Mouse (Mus musculus) heart, embryonic 14.5 days (tissue): ENCODE measurements around the gene Cyp4a10. TPM values are rescaled to one million over a fixed set of nuclear protein-coding genes. Genes with fewer than 3 reads are reported as not detected.
"Not testable (repeated sequence)": the region's sequence is repeated elsewhere in the genome, so short reads cannot be mapped to it uniquely, and the experiment has no call there.

Experiments
- ATAC-seq: fragments of 200-750 bp; cut with Nextera tagmentation; 2 replicates; pipeline ENCODE4 v1.8.0; 2017; ENCODE audit warnings: low read depth, moderate TSS enrichment; ENCODE audit not compliant: insufficient number of reproducible peaks, insufficient read depth, low FRiP score
- H3K27ac ChIP-seq, 2 experiments: fragments of 200-500 bp in 1 of 2; fragments of 300-500 bp in 1 of 2; sonication (generic) in 1 of 2; replicated peaks in 1 of 2; 2 replicates each; pipeline ENCODE4 v1.5.1; 2012 to 2014; ENCODE audit warnings: low read depth in 2 of 2, low read length in 2 of 2, control low read depth in 1 of 2, mild to moderate bottlenecking in 1 of 2, mixed read lengths in 1 of 2; ENCODE audit not compliant: control insufficient read depth in 1 of 2, insufficient read depth in 1 of 2
- H3K27me3 ChIP-seq: fragments of 300-500 bp; sonication (generic); 2 replicates; pipeline ENCODE4 v1.6.1; 2014; ENCODE audit warnings: mild to moderate bottlenecking, low read length, control low read depth; ENCODE audit not compliant: control insufficient read depth, insufficient read depth
- H3K36me3 ChIP-seq: fragments of 300-500 bp; sonication (generic); 2 replicates; pipeline ENCODE4 v1.6.1; 2014; ENCODE audit warnings: mild to moderate bottlenecking, control low read depth, low read length, mixed read lengths; ENCODE audit not compliant: control insufficient read depth, insufficient read depth
- H3K4me1 ChIP-seq, 2 experiments: fragments of 200-500 bp in 1 of 2; fragments of 300-500 bp in 1 of 2; sonication (generic) in 1 of 2; 2 replicates each; pipeline ENCODE4 v1.6.1; 2012 to 2014; ENCODE audit warnings: low read length in 2 of 2, control low read depth in 1 of 2, mixed read lengths in 1 of 2; ENCODE audit not compliant: control insufficient read depth in 2 of 2, insufficient read depth in 2 of 2
- H3K4me2 ChIP-seq: fragments of 300-500 bp; sonication (generic); 2 replicates; pipeline ENCODE4 v1.6.1; 2014; ENCODE audit warnings: mild to moderate bottlenecking, low read length
- H3K4me3 ChIP-seq, 2 experiments: fragments of 200-500 bp in 1 of 2; fragments of 300-500 bp in 1 of 2; sonication (generic) in 1 of 2; 2 replicates each; pipeline ENCODE4 v1.5.1; 2012 to 2014; ENCODE audit warnings: low read length in 2 of 2, mild to moderate bottlenecking in 2 of 2, control low read depth in 1 of 2, low read depth in 1 of 2, moderate library complexity in 1 of 2; ENCODE audit not compliant: control insufficient read depth in 1 of 2, insufficient read depth in 1 of 2
- H3K9ac ChIP-seq: fragments of 300-500 bp; sonication (generic); 2 replicates; pipeline ENCODE4 v1.6.1; 2014; ENCODE audit warnings: mild to moderate bottlenecking, low read length
- H3K9me3 ChIP-seq: fragments of 300-500 bp; sonication (generic); 2 replicates; pipeline ENCODE4 v1.6.1; 2016; ENCODE audit warnings: low read length, control low read depth; ENCODE audit not compliant: control insufficient read depth
- WGBS: fragments of 180-500 bp; shearing (Covaris S2); extraction: QIAGEN DNeasy Blood & Tissue Kit; methylation state at CpG from one replicate; pipeline ENCODE4 v1.1.7; 2014; 5-methylcytosine and 5-hydroxymethylcytosine counted together
- polyA plus RNA-seq: library from polyadenylated mRNA; unstranded; fragments of >200 nt; fragmentation: Nextera tagmentation; extraction: Ambion mirVana; gene quantifications from 2 replicates; pipeline ENCODE4 v1.2.1, GENCODE M21; 2014

Gene Cyp4a10
- polyA plus RNA-seq, 1 experiment from 2014 or later = not detected

- no peaks in the 10 kb centered on the region for H3K9me3 ChIP-seq
- H3K27ac ChIP-seq = no peak within 1 kb of the TSS
- WGBS = 76% methylated on average over 3 of the region's 3 CpGs
- no peaks in the 10 kb centered on the region for H3K4me1 ChIP-seq
- H3K27me3 ChIP-seq = no peaks in the 10 kb centered on the region
- no peaks in the 10 kb centered on the region for H3K36me3 ChIP-seq
- H3K9ac ChIP-seq = no peak within 1 kb of the TSS
- no peak for ATAC-seq
- no peak within 1 kb of the TSS for H3K4me3 ChIP-seq
- H3K4me2 ChIP-seq = no peak within 1 kb of the TSS
Observed at GRCm38 (mm10) chr4:115563401-115563800, 45.3 kb downstream of the Cyp4a10 start, which contains the start of gene Cyp4a31. Gene Cyp4a31, plus strand, starts transcription at chr4:115563649.

GRCm38 (mm10) chr4:115564469-115565225, 46.6 kb downstream of the Cyp4a10 start:
- H3K9ac ChIP-seq, H3K4me2 ChIP-seq, H3K36me3 ChIP-seq, H3K27me3 ChIP-seq, H3K9me3 ChIP-seq, H3K4me3 ChIP-seq, ATAC-seq, H3K4me1 ChIP-seq, H3K27ac ChIP-seq: not testable (repeated sequence)
- WGBS = 49% methylated on average over 5 of the region's 6 CpGs

- Histone ChIP-seq H3K27ac (no peak overlapping the region), H3K36me3 (no peaks in the 10 kb centered on the region), H3K9ac (no peak overlapping the region), H3K4me1 (no peaks in the 10 kb centered on the region), H3K27me3 (no peaks in the 10 kb centered on the region), H3K9me3 (no peaks in the 10 kb centered on the region), H3K4me2 (no peak overlapping the region), H3K4me3 (no peak overlapping the region)
- 62% methylated on average over 3 of the region's 3 CpGs for WGBS
- ATAC-seq = no peak
Observed at GRCm38 (mm10) chr4:115575255-115575654, 57.2 kb downstream of the Cyp4a10 start.

DNA sequence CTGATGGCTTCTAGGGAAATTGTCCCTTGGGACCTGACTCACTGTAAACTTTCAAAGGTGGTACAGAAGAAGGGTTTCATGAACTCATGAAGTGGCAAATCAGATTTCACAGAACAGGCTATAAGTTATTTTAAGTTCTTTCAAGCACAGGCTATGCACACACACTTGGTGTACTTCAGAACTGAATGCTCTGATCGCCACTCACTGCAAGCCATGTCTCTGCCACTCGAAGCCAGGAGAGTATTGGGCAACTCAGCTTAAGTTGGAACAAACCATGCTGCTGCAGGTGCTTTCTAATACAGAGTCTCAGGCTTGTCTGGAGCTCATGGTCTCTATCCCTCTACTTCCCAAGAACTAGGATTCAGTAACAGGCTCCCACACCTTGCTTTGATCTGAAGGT, 57.7 kb downstream of the Cyp4a10 start:
- H3K27ac ChIP-seq = no peak overlapping the region
- H3K36me3 ChIP-seq = no peaks in the 10 kb centered on the region
- H3K9ac ChIP-seq = no peak overlapping the region
- no peaks in the 10 kb centered on the region for H3K9me3 ChIP-seq
- H3K4me2 ChIP-seq = no peak overlapping the region
- WGBS = 79% methylated on average over 2 of the region's 2 CpGs
- ATAC-seq = no peak
- no peaks in the 10 kb centered on the region for H3K4me1 ChIP-seq
- H3K27me3 ChIP-seq = no peaks in the 10 kb centered on the region
- H3K4me3 ChIP-seq = no peak overlapping the region

DNA sequence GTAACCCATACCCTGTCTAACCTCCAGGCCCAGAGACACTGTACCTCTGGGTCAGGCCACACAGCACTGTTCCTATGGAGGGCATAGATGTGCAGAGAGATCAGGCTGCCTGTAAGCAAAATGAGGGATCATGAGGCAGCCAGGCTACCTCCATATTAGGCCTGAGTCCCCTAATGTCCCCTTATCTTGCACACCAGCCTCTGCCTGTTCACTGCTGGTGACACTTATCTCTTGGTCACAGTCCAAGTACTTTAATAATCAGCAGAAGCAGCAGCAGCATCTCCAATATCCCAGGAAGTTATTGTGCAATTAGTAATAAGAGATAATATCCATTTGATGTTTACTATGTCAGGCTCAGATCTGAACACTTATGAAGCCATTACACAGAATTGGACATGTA, 65.0 kb downstream of the Cyp4a10 start:
- H3K27me3 ChIP-seq = no peaks in the 10 kb centered on the region
- H3K4me3 ChIP-seq = no peak overlapping the region
- H3K4me1 ChIP-seq = no peaks in the 10 kb centered on the region
- no peak overlapping the region for H3K4me2 ChIP-seq
- no peak for ATAC-seq
- H3K9ac ChIP-seq = no peak overlapping the region
- H3K36me3 ChIP-seq = no peaks in the 10 kb centered on the region
- H3K27ac ChIP-seq = no peak overlapping the region
- no peaks in the 10 kb centered on the region for H3K9me3 ChIP-seq

Other genes with a start within 250 kb of the Cyp4a10 start
- gene Cyp4a12a, start 219.2 kb upstream of the Cyp4a10 start, polyA plus RNA-seq = not detected in 2 replicates
- gene Cyp4a12b, start 106.6 kb upstream of the Cyp4a10 start, polyA plus RNA-seq = not detected in 2 replicates
- not detected in 2 replicates for gene Cyp4a30b, start 65.7 kb upstream of the Cyp4a10 start, polyA plus RNA-seq
- gene Cyp4a14, start 22.1 kb upstream of the Cyp4a10 start, polyA plus RNA-seq = not detected in 2 replicates
- gene Cyp4a31, start 45.4 kb downstream of the Cyp4a10 start, polyA plus RNA-seq = not detected in 2 replicates
- gene Cyp4a32, start 82.7 kb downstream of the Cyp4a10 start, polyA plus RNA-seq = not detected in 2 replicates
- 1.6 and 4.2 TPM in 2 replicates for gene Cyp4b1, start 129.5 kb downstream of the Cyp4a10 start, polyA plus RNA-seq
- gene Efcab14, start 219.5 kb downstream of the Cyp4a10 start, polyA plus RNA-seq = 32.5 and 32.7 TPM in 2 replicates